Mouse (Mus musculus) CH12.LX (cell line): ENCODE data around the gene Scarb2. TPM values are rescaled to one million over a fixed set of nuclear protein-coding genes. Genes with fewer than 3 reads are reported as not detected.

Experiments used
- DNase-seq: peaks from one replicate; pipeline ENCODE4 v3.0.0-alpha.2; 2013; ENCODE audit errors: extremely low read depth
- H3K27ac ChIP-seq: 2 replicates; pipeline ENCODE4 v1.5.1; 2012; ENCODE audit warnings: low read depth, mild to moderate bottlenecking, control low read depth, moderate library complexity; ENCODE audit not compliant: insufficient read depth
- H3K27me3 ChIP-seq: replicated peaks from 2 replicates; pipeline ENCODE3; 2012; ENCODE audit warnings: inconsistent platforms
- H3K36me3 ChIP-seq, 2 experiments: replicated peaks in 1 of 2; 2 replicates each; pipeline versions ENCODE3 to v1.6.1; 2012; ENCODE audit warnings: inconsistent platforms in 1 of 2, low read length in 1 of 2, mild to moderate bottlenecking in 1 of 2, mixed read lengths in 1 of 2, moderate library complexity in 1 of 2; ENCODE audit not compliant: control insufficient read depth in 1 of 2, insufficient read depth in 1 of 2
- H3K4me1 ChIP-seq, 2 experiments: 2 replicates each; pipeline ENCODE4 v1.6.1; 2012; ENCODE audit warnings: inconsistent platforms in 1 of 2, moderate library complexity in 1 of 2; ENCODE audit not compliant: insufficient read depth in 2 of 2, control insufficient read depth in 1 of 2
- H3K4me2 ChIP-seq: 2 replicates; pipeline ENCODE4 v1.6.1; 2012; ENCODE audit warnings: low read depth, mild to moderate bottlenecking, control low read depth; ENCODE audit not compliant: poor library complexity, insufficient read depth, severe bottlenecking
- H3K4me3 ChIP-seq, 3 experiments: fragments of 150-350 bp in 1 of 3; sonication (generic) in 1 of 3; replicated peaks in 1 of 3; 2 replicates each; pipeline versions ENCODE3 to v1.5.1; 2011 to 2012; ENCODE audit warnings: low read depth in 2 of 3, low read length in 2 of 3, mild to moderate bottlenecking in 2 of 3, moderate library complexity in 2 of 3, control low read depth in 1 of 3, improper control_type of control experiment in 1 of 3, inconsistent platforms in 1 of 3, mixed read lengths in 1 of 3; ENCODE audit not compliant: poor library complexity in 1 of 3
- H3K79me2 ChIP-seq: replicated peaks from 2 replicates; pipeline ENCODE4 v1.6.1; 2012; ENCODE audit warnings: mild to moderate bottlenecking, moderate library complexity; ENCODE audit not compliant: control insufficient read depth, poor library complexity, insufficient read depth, severe bottlenecking; ENCODE audit errors: extremely low read depth
- H3K9ac ChIP-seq: 2 replicates; pipeline ENCODE4 v1.6.1; 2012; ENCODE audit warnings: low read depth, mild to moderate bottlenecking, control low read depth, moderate library complexity; ENCODE audit not compliant: insufficient read depth
- H3K9me3 ChIP-seq: replicated peaks from 2 replicates; pipeline ENCODE3; 2012; ENCODE audit warnings: low read length, inconsistent platforms, mixed read lengths
- BHLHE40 ChIP-seq: IDR thresholded peaks from 2 replicates; pipeline ENCODE4 v1.6.1; 2011; ENCODE audit warnings: mild to moderate bottlenecking, low read depth, low read length, improper control_type of control experiment
- CHD1 ChIP-seq: IDR thresholded peaks from 2 replicates; pipeline ENCODE4 v1.6.1; 2012; ENCODE audit warnings: low read depth, low read length, improper control_type of control experiment, inconsistent platforms
- E2F4 ChIP-seq: IDR thresholded peaks from 2 replicates; pipeline ENCODE4 v1.6.1; 2011; ENCODE audit warnings: low read depth, low read length, improper control_type of control experiment; ENCODE audit not compliant: insufficient replicate concordance
- ETS1 ChIP-seq: conservative IDR thresholded peaks from 2 replicates; pipeline ENCODE4 v1.6.1; 2012; ENCODE audit warnings: low read depth, mild to moderate bottlenecking, inconsistent platforms, low read length, improper control_type of control experiment, moderate library complexity
- KAT2A ChIP-seq: IDR thresholded peaks from 2 replicates; pipeline ENCODE4 v1.6.1; 2012; ENCODE audit warnings: low read length, improper control_type of control experiment, inconsistent platforms; ENCODE audit not compliant: insufficient replicate concordance
- MAFK ChIP-seq: IDR thresholded peaks from 2 replicates; pipeline ENCODE4 v1.6.1; 2011; ENCODE audit warnings: low read length, improper control_type of control experiment; ENCODE audit not compliant: insufficient replicate concordance
- MAX ChIP-seq: IDR thresholded peaks from 2 replicates; pipeline ENCODE4 v1.6.1; 2011; ENCODE audit warnings: low read length, improper control_type of control experiment
- POLR2A ChIP-seq: IDR thresholded peaks from 2 replicates; pipeline ENCODE4 v1.6.1; 2011; ENCODE audit warnings: low read depth, mild to moderate bottlenecking, improper control_type of control experiment, low read length
- SMC3 ChIP-seq: IDR thresholded peaks from 2 replicates; pipeline ENCODE4 v1.6.1; 2011; ENCODE audit warnings: low read depth, low read length, improper control_type of control experiment
- ZNF384 ChIP-seq: IDR thresholded peaks from 2 replicates; pipeline ENCODE4 v1.6.1; 2012; ENCODE audit warnings: low read depth, low read length, improper control_type of control experiment, inconsistent platforms
- dilution Hi-C: fragments of 300-500 bp; cut with MboI; formaldehyde crosslinking; loops from 2 replicates; pipeline ENCODE4 v1.14.3; 2020; ENCODE audit warnings: low sequenced_read_pairs; ENCODE audit not compliant: extremely low pct_unique_long_range_greater_than_20kb, extremely low pct_ligation_motif_present
- in situ Hi-C: fragments of 300-500 bp; cut with MboI; formaldehyde crosslinking; loops from 3 replicates; pipeline ENCODE4 v1.14.3; 2019; ENCODE audit warnings: low sequenced_read_pairs, low pct_ligation_motif_present, low pct_unique_long_range_greater_than_20kb, mixed read lengths
- polyA plus RNA-seq: library from polyadenylated mRNA; unstranded; fragments of >175 nt; gene quantifications from 2 replicates; pipeline ENCODE4 v1.2.1, GENCODE M21; 2012; ENCODE audit warnings: low read depth; ENCODE audit not compliant: insufficient read length
- total RNA-seq, 2 experiments: library from RNA; depleted of rRNA; stranded (reverse); fragments of 300-350 nt in 1 of 2; fragments of >200 nt in 1 of 2; gene quantifications; 2 replicates each; pipeline ENCODE4 v1.2.3; 2012 to 2014

The Scarb2 gene
- total and polyA plus RNA-seq, 3 experiments: 7.2 to 9.5 (median 9.2) TPM

GRCm38 (mm10) chr5:92503356-92503847 lies 3.2 kb downstream of the Scarb2 start:
- dilution Hi-C loops: no loop called here
- in situ Hi-C loops: loop anchor here (10.0 kb wide), 1 partner anchor 59 kb away; no protein-coding TSS in a partner anchor

GRCm38 (mm10) chr5:92499378-92499777 lies 7.3 kb downstream of the Scarb2 start:
- peaks cover 0 to 5% of the 10 kb centered on the region in 2 experiments for H3K36me3 ChIP-seq
- dilution Hi-C loops (no loop called here), in situ Hi-C loops (no loop called here)
- no peaks in the 10 kb centered on the region for H3K79me2 ChIP-seq
- H3K27me3 ChIP-seq: no peaks in the 10 kb centered on the region
- DNase-seq: peak; percentile 55
- TF ChIP-seq E2F4: no peak
- no peak for TF ChIP-seq CHD1
- TF ChIP-seq ZNF384: no peak
- no peak for TF ChIP-seq MAX
- TF ChIP-seq SMC3: no peak
- TF ChIP-seq ETS1: peak; percentile 50
- TF ChIP-seq POLR2A: no peak
- no peak overlapping the region for H3K4me2 ChIP-seq
- no peak overlapping the region for H3K27ac ChIP-seq
- H3K4me3 ChIP-seq: no peak overlapping the region
- peaks cover 8 to 43% of the 10 kb centered on the region in 2 experiments for H3K4me1 ChIP-seq
- no peak overlapping the region for H3K9ac ChIP-seq
- H3K9me3 ChIP-seq: no peaks in the 10 kb centered on the region

More at GRCm38 (mm10) chr5:92503356-92503847, 3.2 kb downstream of the Scarb2 start:
- Histone ChIP-seq H3K79me2 (no peaks in the 10 kb centered on the region), H3K4me3 (no peak overlapping the region), H3K27me3 (no peaks in the 10 kb centered on the region), H3K4me2 (0 out of 2 replicates have a peak overlapping the region, but pooled peaks have one; percentile 79), H3K36me3 (peaks cover 0 to 5% of the 10 kb centered on the region in 2 experiments), H3K27ac (no peak overlapping the region), H3K4me1 (peaks cover 10 to 52% of the 10 kb centered on the region in 2 experiments), H3K9ac (no peak overlapping the region), H3K9me3 (no peaks in the 10 kb centered on the region)
- TF ChIP-seq BHLHE40 (no peak), CHD1 (no peak)
- DNase-seq: no peak

GRCm38 (mm10) chr5:92498661-92499060 lies 8.0 kb downstream of the Scarb2 start:
- Histone ChIP-seq H3K9me3 (no peaks in the 10 kb centered on the region), H3K27ac (no peak overlapping the region), H3K36me3 (peaks cover 0 to 5% of the 10 kb centered on the region in 2 experiments), H3K79me2 (no peaks in the 10 kb centered on the region), H3K4me1 (peaks cover 6 to 36% of the 10 kb centered on the region in 2 experiments), H3K9ac (no peak overlapping the region), H3K4me2 (no peak overlapping the region), H3K27me3 (no peaks in the 10 kb centered on the region), H3K4me3 (no peak overlapping the region)
- no peak for TF ChIP-seq MAFK
- TF ChIP-seq KAT2A: no peak
- no peak for DNase-seq
- dilution Hi-C loops (no loop called here), in situ Hi-C loops (no loop called here)
